Mouse (Mus musculus) thymus, adult 2 months (tissue): ENCODE measurements around the gene Nr1h4. TPM values are rescaled to one million over a fixed set of nuclear protein-coding genes. Genes with fewer than 3 reads are reported as not detected.

Experiments used
- DNase-seq: peaks from one replicate; pipeline ENCODE4 v3.0.0; 2021
- H3K27ac ChIP-seq: fragments of 200-500 bp; 2 replicates; pipeline ENCODE4 v1.5.1; 2012; ENCODE audit warnings: low read length, control low read depth; ENCODE audit not compliant: control insufficient read depth, insufficient read depth
- H3K27me3 ChIP-seq: fragments of 200-500 bp; 2 replicates; pipeline ENCODE4 v1.6.1; 2012; ENCODE audit warnings: mild to moderate bottlenecking, low read length, moderate library complexity, mixed read lengths; ENCODE audit not compliant: control insufficient read depth, insufficient read depth
- H3K36me3 ChIP-seq: fragments of 200-500 bp; 2 replicates; pipeline ENCODE4 v1.6.1; 2012; ENCODE audit warnings: mild to moderate bottlenecking, low read length, moderate library complexity; ENCODE audit not compliant: control insufficient read depth, insufficient read depth
- H3K4me1 ChIP-seq: fragments of 200-500 bp; replicated peaks from 2 replicates; pipeline ENCODE4 v1.6.1; 2012; ENCODE audit warnings: low read length; ENCODE audit not compliant: control insufficient read depth, insufficient read depth
- H3K4me3 ChIP-seq: fragments of 200-500 bp; 2 replicates; pipeline ENCODE4 v1.5.1; 2012; ENCODE audit warnings: mild to moderate bottlenecking, low read length, control low read depth, moderate library complexity; ENCODE audit not compliant: control insufficient read depth, insufficient read depth
- CTCF ChIP-seq: fragments of 200-500 bp; IDR thresholded peaks from 2 replicates; pipeline ENCODE4 v1.5.1; 2012; ENCODE audit warnings: mild to moderate bottlenecking, control low read depth, low read length, moderate library complexity, borderline replicate concordance; ENCODE audit not compliant: control insufficient read depth, poor library complexity, insufficient read depth; ENCODE audit errors: extremely low read depth
- POLR2A ChIP-seq: fragments of 200-500 bp; IDR thresholded peaks from 2 replicates; pipeline ENCODE4 v1.6.1; 2012; ENCODE audit warnings: mild to moderate bottlenecking, low read length, control low read depth, moderate library complexity; ENCODE audit not compliant: control insufficient read depth, poor library complexity, insufficient read depth; ENCODE audit errors: extremely low read depth
- WGBS: fragments of 180-500 bp; shearing (Covaris S2); methylation state at CpG from one replicate; pipeline ENCODE4 v1.1.7; 2018; 5-methylcytosine and 5-hydroxymethylcytosine counted together
- polyA plus RNA-seq: library from polyadenylated mRNA; depleted of rRNA; stranded (reverse); fragments of >200 nt; gene quantifications from 2 replicates; pipeline ENCODE4 v1.2.3, GENCODE M21; 2012

Gene Nr1h4
- polyA plus RNA-seq, 1 experiment = 0.23 TPM

- WGBS = 96% methylated on average over 6 of the region's 6 CpGs
- Histone ChIP-seq H3K36me3 (no peaks in the 10 kb centered on the region), H3K4me3 (no peak overlapping the region), H3K4me1 (0 out of 2 replicates have a peak, but pooled peaks cover 2% of the 10 kb centered on the region), H3K27ac (no peak overlapping the region), H3K27me3 (no peaks in the 10 kb centered on the region)
- no peak for TF ChIP-seq POLR2A
- no peak for TF ChIP-seq CTCF
- DNase-seq = no peak
Observed at GRCm38 (mm10) chr10:89501902-89502301, 31.5 kb downstream of the Nr1h4 start.

- H3K27ac ChIP-seq = no peak overlapping the region
- no peaks in the 10 kb centered on the region for H3K27me3 ChIP-seq
- H3K36me3 ChIP-seq = no peaks in the 10 kb centered on the region
- H3K4me3 ChIP-seq = no peak overlapping the region
- no peak for TF ChIP-seq POLR2A
- TF ChIP-seq CTCF = no peak
- no peak for DNase-seq
- H3K4me1 ChIP-seq = no peaks in the 10 kb centered on the region
- WGBS = 95% methylated on average over 7 of the region's 7 CpGs
Observed at GRCm38 (mm10) chr10:89495537-89495936, 37.8 kb downstream of the Nr1h4 start.

- 97% methylated on average over 3 of the region's 3 CpGs for WGBS
- TF ChIP-seq CTCF = no peak
- TF ChIP-seq POLR2A = no peak
- no peaks in the 10 kb centered on the region for H3K36me3 ChIP-seq
Observed at GRCm38 (mm10) chr10:89491321-89491720, 42.1 kb downstream of the Nr1h4 start.

DNA sequence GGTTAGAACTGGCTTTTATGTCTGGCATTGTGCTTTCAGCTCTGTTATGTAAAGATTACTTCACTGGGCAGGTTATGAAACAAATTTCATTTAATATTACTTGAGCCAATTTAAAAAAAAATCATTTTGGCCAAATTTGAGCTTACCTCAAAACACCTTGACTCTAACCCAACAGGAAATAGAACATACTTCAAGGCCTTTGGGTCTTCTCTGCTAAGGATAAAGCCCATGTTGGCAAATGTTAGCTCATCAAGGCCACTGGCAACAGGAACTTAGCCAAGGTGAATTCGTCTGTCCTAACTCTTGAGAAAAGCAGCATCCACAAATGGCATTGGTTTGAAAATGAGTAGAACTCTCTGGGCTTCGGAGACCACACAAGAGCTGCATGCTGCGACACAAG lies 43.1 kb downstream of the Nr1h4 start:
- TF ChIP-seq POLR2A (no peak), CTCF (no peak)
- Histone ChIP-seq H3K4me3 (no peak overlapping the region), H3K27ac (no peak overlapping the region), H3K27me3 (no peaks in the 10 kb centered on the region), H3K4me1 (no peaks in the 10 kb centered on the region), H3K36me3 (no peaks in the 10 kb centered on the region)
- DNase-seq = no peak
- WGBS = 91% methylated on average over 3 of the region's 3 CpGs

More at GRCm38 (mm10) chr10:89491321-89491720, 42.1 kb downstream of the Nr1h4 start:
- Histone ChIP-seq H3K4me3 (no peak overlapping the region), H3K27ac (no peak overlapping the region), H3K4me1 (no peaks in the 10 kb centered on the region), H3K27me3 (no peaks in the 10 kb centered on the region)
- DNase-seq = no peak

- H3K4me3 ChIP-seq = no peak overlapping the region
- TF ChIP-seq POLR2A (no peak), CTCF (no peak)
- H3K27ac ChIP-seq = no peak overlapping the region
- 38% methylated on average over 4 of the region's 4 CpGs for WGBS
- H3K4me1 ChIP-seq = no peaks in the 10 kb centered on the region
- DNase-seq = no peak
- no peaks in the 10 kb centered on the region for H3K36me3 ChIP-seq
- no peaks in the 10 kb centered on the region for H3K27me3 ChIP-seq
Observed at GRCm38 (mm10) chr10:89489459-89489858, 43.9 kb downstream of the Nr1h4 start.

- Histone ChIP-seq H3K27me3 (no peaks in the 10 kb centered on the region), H3K36me3 (no peaks in the 10 kb centered on the region), H3K4me1 (no peaks in the 10 kb centered on the region), H3K27ac (no peak overlapping the region), H3K4me3 (no peak overlapping the region)
- no peak for DNase-seq
- TF ChIP-seq CTCF (no peak), POLR2A (no peak)
- 87% methylated on average over 4 of the region's 4 CpGs for WGBS
Observed at GRCm38 (mm10) chr10:89486995-89487742, 46.2 kb downstream of the Nr1h4 start.

GRCm38 (mm10) chr10:89484907-89485306 lies 48.5 kb downstream of the Nr1h4 start:
- no peak overlapping the region for H3K27ac ChIP-seq
- no peaks in the 10 kb centered on the region for H3K36me3 ChIP-seq
- H3K27me3 ChIP-seq = no peaks in the 10 kb centered on the region
- no peak for DNase-seq
- no peak overlapping the region for H3K4me3 ChIP-seq
- no peak for TF ChIP-seq CTCF
- H3K4me1 ChIP-seq = no peaks in the 10 kb centered on the region
